Mouse (Mus musculus) cerebellum, adult (tissue): ENCODE results near the gene Ing4.
A peak's percentile ranks its signal among the peaks of the same experiment; 100 is the strongest.

Experiments used
- ATAC-seq: cut with Nextera tagmentation; 2 replicates; pipeline ENCODE4 v1.9.2; 2017; ENCODE audit warnings: mild to moderate bottlenecking, moderate library complexity, mixed read lengths; ENCODE audit not compliant: insufficient number of reproducible peaks, low FRiP score, low TSS enrichment

Ing4 gene

DNA sequence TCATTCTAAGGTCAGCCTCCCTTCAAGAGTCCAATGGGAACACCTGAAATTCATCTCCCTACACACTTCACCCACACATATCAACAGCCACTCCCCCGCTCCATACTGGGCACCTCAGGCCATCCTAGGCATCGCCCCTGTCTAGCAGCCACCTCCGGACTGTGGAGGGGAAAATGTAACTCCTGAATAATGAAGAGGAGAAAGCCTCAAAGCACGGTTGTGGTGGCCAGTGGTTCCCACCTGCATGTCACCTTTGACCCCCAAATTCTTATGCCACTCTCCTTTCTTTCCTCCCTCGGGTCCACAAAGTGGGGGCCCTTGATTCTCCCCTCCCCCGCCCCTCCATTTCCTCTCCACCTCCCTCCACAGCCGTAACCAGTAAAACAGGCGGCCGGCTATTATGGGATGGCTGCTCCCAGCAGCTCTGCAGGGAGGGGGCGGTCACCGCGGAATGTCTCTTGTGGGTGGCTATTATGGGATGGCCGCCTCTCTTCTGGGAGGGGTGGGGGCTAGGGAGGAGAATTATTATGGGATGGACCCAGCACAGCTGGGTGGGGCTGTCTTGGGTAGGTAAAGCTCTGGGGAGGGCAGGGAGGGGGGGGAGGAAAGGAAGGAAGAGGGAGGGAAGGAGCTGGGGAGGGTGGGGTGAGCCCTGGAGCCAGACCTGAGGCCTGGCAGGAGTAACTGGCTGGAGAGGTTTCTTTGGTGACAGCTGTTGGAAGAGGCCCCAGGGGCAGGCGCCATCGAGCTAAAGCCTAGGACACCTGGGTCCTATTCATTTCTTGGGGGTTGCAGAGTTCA lies 50.2 kb downstream of the Ing4 start:
- ATAC-seq = peak; percentile 51

DNA sequence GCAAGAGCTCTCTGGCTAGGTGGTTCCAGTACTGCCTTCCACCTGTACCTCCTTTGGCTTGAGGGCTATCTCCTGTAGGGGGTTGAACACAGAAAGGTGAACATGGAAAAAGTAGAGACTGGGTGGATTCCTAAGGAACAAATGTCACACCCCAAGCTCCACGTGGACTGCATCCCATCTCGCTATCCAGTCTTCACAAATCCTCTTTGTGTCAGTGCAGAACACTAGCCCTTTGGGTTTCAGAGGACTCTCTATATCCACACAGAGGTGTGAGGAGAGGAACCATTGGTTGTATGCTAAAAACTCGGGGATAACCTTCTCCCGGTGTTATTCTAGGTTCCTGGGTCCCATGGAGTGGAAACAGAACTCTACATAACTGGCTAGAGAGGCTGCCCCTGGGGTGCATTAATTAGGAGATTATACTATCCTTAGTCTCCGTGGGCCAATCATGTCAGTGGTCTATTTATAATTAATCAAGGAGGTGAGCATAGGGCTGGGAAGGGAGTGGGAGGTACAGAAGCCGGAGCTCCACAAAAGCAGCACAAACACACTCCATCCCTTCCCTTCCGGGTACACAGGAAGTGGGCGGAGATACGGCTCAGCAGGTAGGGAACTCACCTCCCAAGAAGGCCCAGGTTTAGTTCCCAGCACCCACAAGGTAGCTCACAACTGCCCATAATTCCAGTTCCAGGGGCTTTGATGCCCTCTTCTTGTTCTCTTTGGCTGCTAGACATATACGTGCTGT lies 51.0 kb downstream of the Ing4 start:
- ATAC-seq = no peak

DNA sequence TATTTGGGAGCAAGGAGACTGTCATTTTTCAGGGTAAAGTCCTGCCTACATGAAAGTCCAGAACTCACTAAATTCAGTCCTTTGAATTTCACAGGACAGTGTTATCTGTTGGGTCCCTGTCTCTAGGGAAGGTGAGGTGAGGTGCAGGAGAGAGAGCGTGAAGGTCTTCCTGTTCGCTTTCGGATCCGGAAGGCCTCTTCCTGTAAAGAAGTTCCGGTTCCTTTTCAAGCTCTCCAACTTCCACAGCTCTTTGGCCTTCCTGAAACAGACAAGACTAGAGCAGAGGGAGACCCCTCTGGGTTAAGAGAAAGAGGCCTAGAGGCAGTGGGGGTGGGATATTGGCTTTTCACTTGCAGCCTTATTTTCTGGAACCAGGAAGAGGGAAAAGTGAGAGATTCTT lies 52.8 kb downstream of the Ing4 start:
- ATAC-seq = no peak

DNA sequence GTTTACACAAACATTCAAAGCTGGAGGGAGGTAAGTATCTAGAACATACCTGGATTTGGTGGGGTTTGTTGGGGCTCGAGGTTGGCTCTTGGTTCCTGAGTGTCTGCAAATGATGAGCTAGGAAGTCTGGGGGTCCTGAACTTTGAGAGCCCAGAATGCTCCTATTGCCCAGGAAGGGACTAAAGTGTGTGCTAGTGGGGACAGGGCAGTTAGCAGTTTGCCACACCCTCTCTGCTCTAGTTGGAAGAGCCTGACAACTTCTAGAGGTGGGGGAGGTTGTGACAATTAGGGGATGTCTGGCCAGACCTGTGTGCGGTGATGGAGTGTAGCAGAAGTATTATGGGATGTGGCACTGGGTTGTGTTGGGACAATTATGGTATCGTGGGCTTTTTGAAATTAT lies 55.3 kb downstream of the Ing4 start:
- no peak for ATAC-seq

DNA sequence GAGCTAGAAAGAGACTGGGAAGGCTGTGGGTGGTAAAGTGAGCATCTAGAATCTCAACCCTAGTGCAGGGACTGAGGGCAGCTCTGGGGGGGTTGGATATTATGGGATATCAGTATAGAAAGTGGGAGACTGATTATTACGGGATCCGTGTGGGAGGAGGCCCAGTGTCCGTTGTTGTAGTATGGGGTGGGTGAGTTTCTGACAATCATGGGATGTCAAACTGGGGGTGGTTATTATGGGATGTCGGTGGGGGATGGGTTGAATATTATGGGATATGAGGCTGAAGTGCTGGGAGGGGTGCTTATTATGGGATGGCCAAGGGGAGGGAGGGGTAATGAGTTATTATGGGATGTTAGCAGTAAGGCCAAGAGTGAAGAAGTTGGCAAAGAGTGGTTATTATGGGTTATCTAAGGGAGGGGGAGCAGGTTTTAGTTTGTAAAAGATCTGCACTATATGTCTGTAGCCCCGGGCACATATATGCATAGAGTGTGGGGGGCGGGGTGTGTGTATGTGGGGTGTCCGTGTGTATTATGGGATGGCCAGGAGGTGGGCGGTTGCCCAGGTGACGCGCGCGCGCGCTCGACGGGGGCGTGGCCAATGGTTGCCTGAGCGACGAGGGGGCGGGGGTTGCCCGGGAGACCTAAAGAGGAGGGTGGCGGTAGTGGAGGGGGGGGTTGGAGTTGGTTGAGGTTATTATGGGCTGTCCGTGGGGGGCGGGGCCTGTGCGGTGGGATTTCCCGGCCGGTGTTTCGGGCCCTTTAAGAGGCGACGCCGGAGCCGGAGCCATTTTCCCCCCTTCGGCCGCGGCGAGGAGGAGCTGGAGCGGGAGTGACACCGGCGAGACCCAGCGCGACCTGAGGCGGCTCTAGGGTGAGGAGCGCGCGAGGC lies 56.1 kb downstream of the Ing4 start, which contains the start of gene Chd4:
TSS of gene Chd4 (plus strand) at position 591 of the 888 bp plus-strand sequence.
- peak; percentile 53 for ATAC-seq

DNA sequence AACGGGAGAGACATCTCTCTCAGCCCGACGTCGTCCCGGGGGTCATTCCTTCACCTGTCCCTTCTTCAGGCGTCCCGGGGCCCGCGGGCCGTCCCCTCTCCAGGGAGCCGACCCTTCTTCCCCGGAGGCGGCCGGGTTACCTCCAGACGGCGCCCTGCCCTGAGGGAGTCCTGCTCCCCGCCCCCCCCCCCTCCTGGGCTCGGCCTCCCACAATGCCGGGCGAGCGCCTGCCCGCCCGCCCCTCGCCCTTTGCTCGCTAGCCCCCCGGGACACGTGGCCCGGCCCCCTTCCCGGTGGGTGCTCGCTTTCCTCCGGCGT lies 56.7 kb downstream of the Ing4 start:
- ATAC-seq = no peak

DNA sequence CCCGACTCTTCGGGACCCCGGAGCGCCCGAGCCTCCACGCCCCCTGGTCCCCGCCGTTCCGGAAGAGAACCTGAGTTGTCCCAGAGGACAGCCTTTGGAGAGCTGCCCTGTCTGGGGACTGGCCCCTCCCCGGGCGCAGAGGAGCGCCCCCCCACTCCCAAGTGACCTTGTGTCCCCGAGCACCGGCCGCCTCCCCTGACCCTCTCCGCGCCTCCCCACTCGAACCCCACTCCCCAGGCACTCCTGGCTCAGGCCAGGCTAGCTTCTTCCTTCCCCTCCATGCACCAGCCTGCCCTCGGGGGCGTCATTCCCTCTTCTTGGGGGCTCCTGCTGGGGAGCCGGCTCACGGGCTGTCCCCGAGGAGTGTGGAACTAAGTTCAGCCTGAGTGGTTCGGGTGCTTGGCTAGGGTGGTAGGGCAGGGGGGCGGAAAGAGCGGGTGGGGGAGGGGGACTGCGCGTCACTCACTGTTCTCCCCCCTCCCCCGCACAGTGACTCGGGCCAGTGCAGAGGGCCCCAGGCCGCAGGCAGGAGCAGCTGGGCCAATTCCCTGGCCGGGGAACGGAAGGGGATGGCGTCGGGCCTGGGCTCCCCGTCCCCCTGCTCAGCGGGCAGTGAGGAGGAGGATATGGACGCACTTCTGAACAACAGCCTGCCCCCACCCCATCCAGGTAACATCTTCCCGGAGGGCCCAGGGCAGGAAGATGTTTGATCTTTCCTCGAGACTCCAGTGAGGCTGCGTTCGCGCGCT lies 57.2 kb downstream of the Ing4 start:
- no peak; the same call in 1 of the 2 replicates for ATAC-seq

DNA sequence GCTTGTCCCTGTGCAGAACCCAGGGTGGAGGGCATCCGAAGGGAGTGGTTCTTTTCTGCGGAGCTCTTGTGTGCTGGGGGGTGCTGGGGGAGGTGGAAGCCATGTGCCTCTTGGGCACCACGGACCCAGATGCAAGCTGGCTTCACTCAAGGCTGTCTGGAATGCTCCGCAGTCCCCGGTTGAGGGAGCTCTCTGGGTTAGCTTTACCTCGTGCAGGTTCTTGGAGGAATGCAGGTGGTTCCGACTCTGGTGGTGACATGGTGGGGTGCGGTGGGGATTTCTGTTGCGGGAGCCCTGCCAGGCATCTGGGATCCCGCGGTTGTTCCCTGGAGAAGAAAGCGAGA lies 57.8 kb downstream of the Ing4 start:
- ATAC-seq = no peak

DNA sequence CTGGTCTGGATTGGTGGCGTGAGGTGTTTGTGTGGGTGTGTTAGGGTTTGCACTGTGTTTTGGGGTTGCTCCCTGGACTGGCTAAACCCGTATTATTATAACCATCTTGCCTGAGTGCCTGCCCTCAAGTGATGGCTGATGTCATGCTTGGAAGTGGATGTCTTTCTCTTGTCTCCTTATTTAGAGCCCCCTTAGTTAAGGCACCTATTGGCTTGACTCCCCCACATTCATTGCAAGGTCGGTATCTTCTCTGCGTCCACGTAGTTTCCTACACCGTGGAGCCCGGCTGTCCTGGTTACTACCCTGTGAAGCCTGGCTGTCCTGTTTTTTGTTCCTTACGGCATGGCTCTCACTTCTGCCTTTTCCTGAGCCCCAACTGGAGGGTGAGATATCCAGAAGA lies 58.4 kb downstream of the Ing4 start:
- ATAC-seq = no peak

DNA sequence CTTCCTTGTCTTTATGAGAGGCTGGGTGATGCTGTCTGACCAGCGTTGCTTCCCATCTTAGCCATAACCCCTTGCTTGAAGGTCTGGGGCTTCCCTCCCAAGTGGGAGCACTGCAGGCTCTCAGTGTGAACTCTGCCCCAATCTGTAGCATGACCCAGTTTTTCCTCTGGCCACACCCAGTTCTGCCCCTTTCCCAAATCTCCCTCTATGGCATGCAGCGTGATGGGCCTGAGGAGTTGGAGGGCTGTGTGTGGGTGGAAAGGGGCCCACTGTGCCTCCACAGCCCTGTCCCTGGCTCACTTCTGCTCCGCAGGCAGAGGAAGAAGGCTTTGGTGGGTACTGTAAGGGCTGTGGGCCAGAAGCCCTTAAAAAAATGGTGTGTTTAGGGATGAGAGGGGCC lies 59.0 kb downstream of the Ing4 start:
- ATAC-seq = no peak
